Mouse (Mus musculus): ENCODE measurements at regions not wholly inside any gene's neighbourhood (a gene's known extent, or its start where the extent isn't known, plus 50 kb on each side); places are given as distances from the start of the nearest gene placed in this dataset.

DNA sequence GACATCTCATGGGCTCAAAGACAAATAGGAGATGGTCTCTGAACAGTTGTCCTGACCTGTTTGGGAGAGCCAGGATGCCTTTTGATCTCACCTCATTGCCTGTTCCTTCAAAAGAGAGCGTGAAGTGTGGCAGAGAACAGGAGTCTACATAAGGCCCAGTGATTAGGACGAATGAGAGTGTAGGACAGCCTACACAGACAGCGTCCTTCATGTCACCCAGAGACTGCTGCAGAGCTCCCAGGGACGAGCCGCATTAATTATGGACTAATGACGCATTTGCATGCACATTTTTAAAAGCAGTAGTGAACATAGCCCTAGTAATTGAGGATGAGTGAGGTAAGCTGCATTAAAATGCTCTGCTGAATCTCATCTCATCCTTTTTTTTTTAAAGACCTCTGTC lies 218.5 kb upstream of the Id4 start:
- no peak for TF ChIP-seq CTCF (conservative IDR thresholded peaks at IDR 0.05 in 1 of 2, IDR thresholded peaks at IDR 0.05 in 1 of 2; ENCODE audit: low read depth in 2 of 2, low read length in 2 of 2)
- no peak for TF ChIP-seq CHD2 (IDR thresholded peaks at IDR 0.05; ENCODE audit: low read length)
- TF ChIP-seq POLR2A (IDR thresholded peaks at IDR 0.05; ENCODE audit: low read depth, low read length): no peak
- no peak for TF ChIP-seq EP300 (IDR thresholded peaks at IDR 0.05; ENCODE audit: low read length)
